In the genomic region with DNA sequence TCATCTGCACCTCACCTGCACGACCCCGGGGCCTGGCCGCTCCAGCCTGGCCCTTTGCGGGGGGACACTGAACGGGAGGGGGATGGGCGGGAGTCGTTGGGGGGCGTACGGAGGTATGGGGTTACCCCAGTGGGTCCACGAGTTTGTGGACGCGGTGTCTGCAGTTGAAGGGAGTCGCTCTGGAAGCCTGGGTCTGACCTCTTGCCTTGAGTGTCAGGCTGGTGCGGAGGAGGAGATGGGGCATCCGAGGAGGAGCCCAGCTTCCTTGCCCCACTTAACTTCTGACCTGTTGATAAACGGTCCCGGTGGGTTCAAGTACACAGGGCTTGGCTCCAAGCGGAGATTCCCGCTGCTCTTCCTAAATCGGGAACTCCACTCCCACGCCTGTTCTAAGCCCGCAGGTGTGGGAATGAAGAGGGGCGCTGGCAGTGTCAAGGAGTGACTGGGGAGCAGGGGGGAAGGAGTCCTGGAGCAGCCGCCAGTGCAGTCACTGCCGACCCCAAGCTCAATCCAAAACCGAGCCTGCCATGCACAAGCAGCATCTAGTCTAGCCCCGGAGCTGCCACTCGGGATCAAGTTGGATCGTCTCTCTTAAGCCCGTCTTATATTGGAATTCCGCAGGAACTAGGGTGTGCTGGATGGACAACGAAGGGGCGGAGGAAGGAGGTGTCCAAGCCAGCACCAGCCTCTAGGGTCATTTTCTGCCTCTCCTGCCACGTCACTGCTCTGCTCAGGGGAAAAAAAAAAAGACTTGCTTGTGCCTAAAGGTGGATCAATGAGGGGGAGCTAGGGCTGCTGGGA, we compare ENCODE assay signal across 8 mouse cellular contexts. TPM values are rescaled to one million over a fixed set of nuclear protein-coding genes. Genes with fewer than 3 reads are reported as not detected.
A peak's percentile ranks its signal among the peaks of the same experiment; 100 is the strongest.
DNase-seq lines count a peak whose midpoint lies in the region; ATAC-seq and TF ChIP-seq lines count a peak whose summit lies in the region.

No protein-coding gene starts in this region.

- peaks cover 21% of the 10 kb centered on the region for H3K79me2 ChIP-seq in MEL (ENCODE audit: control insufficient read depth, insufficient read depth, low read length, poor library complexity)

- no peaks in the 10 kb centered on the region for H3K27me3 ChIP-seq in MEL (ENCODE audit: control insufficient read depth in 1 of 2, insufficient read depth in 2 of 2, low read length in 2 of 2)
- H3K27me3 ChIP-seq in erythroblast, embryonic 14.5 days (ENCODE audit: control insufficient read depth) = no peaks in the 10 kb centered on the region
- no peaks in the 10 kb centered on the region for H3K27me3 ChIP-seq in heart, postnatal 0 days (ENCODE audit: control insufficient read depth, insufficient read depth, low read length)

- peak; percentile 53 for DNase-seq in MEL (ENCODE audit: low read depth, low spot score)
- DNase-seq in brain, embryonic 14.5 days (ENCODE audit: low read depth) = peak; percentile 34
- DNase-seq in heart, postnatal 0 days (ENCODE audit: low spot score) = peak; percentile 49
- peak; percentile 33 to 38 for DNase-seq in kidney, postnatal 36 days
- peak; percentile 25 for DNase-seq in lung, postnatal 36 days
- peak; percentile 61 for DNase-seq in retina, postnatal 1 day
- peak; percentile 80 for DNase-seq in yolk sac, embryonic 10.5 days (ENCODE audit: low spot score)

- H3K4me2 ChIP-seq in heart, postnatal 0 days (ENCODE audit: low read depth, low read length) = peak overlapping the region; percentile 93

- TF ChIP-seq CTCF in MEL (IDR thresholded peaks at IDR 0.05 in 2 of 3, conservative IDR thresholded peaks at IDR 0.05 in 1 of 3; ENCODE audit: control insufficient read depth in 1 of 3, insufficient read depth in 1 of 3, low read depth in 2 of 3, low read length in 3 of 3, poor library complexity in 1 of 3, severe bottlenecking in 1 of 3) = no peak
- TF ChIP-seq CTCF in brain, embryonic 14.5 days (IDR thresholded peaks at IDR 0.05; ENCODE audit: borderline replicate concordance, extremely low read depth, insufficient read depth, insufficient read length) = no peak
- no peak for TF ChIP-seq CTCF in heart, postnatal 0 days (IDR thresholded peaks at IDR 0.05; ENCODE audit: low read depth)

- ATAC-seq in heart, postnatal 0 days (ENCODE audit: insufficient read depth, low read depth) = peak; percentile 4; the same call in 1 of the 2 replicates

- no peaks in the 10 kb centered on the region for H3K9me3 ChIP-seq in MEL (replicated peaks; ENCODE audit: insufficient read depth, low read length)
- no peaks in the 10 kb centered on the region for H3K9me3 ChIP-seq in erythroblast, embryonic 14.5 days (ENCODE audit: control insufficient read depth, low read length)
- no peaks in the 10 kb centered on the region for H3K9me3 ChIP-seq in heart, postnatal 0 days (replicated peaks; ENCODE audit: control insufficient read depth, low read length)

- peaks cover 4 to 6% of the 10 kb centered on the region in 2 experiments; a peak in 2 of 4 replicates for H3K4me1 ChIP-seq in MEL (ENCODE audit: control insufficient read depth in 1 of 2, insufficient read depth in 2 of 2, low read length in 2 of 2)
- H3K4me1 ChIP-seq in erythroblast, embryonic 14.5 days (ENCODE audit: control insufficient read depth) = peaks cover 26% of the 10 kb centered on the region
- H3K4me1 ChIP-seq in heart, postnatal 0 days (ENCODE audit: control insufficient read depth, insufficient read depth) = peaks cover 9% of the 10 kb centered on the region

- H3K9ac ChIP-seq in MEL (ENCODE audit: control insufficient read depth, low read depth, low read length, poor library complexity, severe bottlenecking) = peak overlapping the region; percentile 84
- peak overlapping the region; percentile 80 for H3K9ac ChIP-seq in heart, postnatal 0 days (replicated peaks; ENCODE audit: low read depth, low read length)

- TF ChIP-seq EP300 in MEL (IDR thresholded peaks at IDR 0.05; ENCODE audit: low read depth in 1 of 2, low read length in 2 of 2) = no peak
- no peak for TF ChIP-seq EP300 in heart, postnatal 0 days (IDR thresholded peaks at IDR 0.05; ENCODE audit: low read depth)

- TF ChIP-seq POLR2A in MEL (IDR thresholded peaks at IDR 0.05; ENCODE audit: control insufficient read depth in 1 of 2, insufficient read depth in 1 of 2, low read depth in 1 of 2, low read length in 2 of 2, poor library complexity in 1 of 2) = no peak
- no peak for TF ChIP-seq POLR2A in brain, embryonic 14.5 days (IDR thresholded peaks at IDR 0.05; ENCODE audit: borderline replicate concordance, extremely low read depth, insufficient read depth, insufficient read length, poor library complexity, severe bottlenecking)

- H3K36me3 ChIP-seq in MEL (ENCODE audit: control insufficient read depth in 1 of 2, insufficient read depth in 2 of 2, low read length in 2 of 2) = peaks cover 0 to 16% of the 10 kb centered on the region in 2 experiments; a peak in 2 of 4 replicates
- H3K36me3 ChIP-seq in erythroblast, embryonic 14.5 days (ENCODE audit: control insufficient read depth) = no peaks in the 10 kb centered on the region
- no peaks in the 10 kb centered on the region for H3K36me3 ChIP-seq in heart, postnatal 0 days (replicated peaks; ENCODE audit: control insufficient read depth, insufficient read depth, low read length)

- no peak overlapping the region for H3K27ac ChIP-seq in MEL (ENCODE audit: control insufficient read depth, low read depth, low read length)
- H3K27ac ChIP-seq in heart, postnatal 0 days (ENCODE audit: low read depth) = peak overlapping the region; percentile 92

- TF ChIP-seq RAD21 in MEL (IDR thresholded peaks at IDR 0.05; ENCODE audit: low read depth, low read length) = no peak

- peak overlapping the region; percentile 79 to 97 for H3K4me3 ChIP-seq in MEL (ENCODE audit: control insufficient read depth in 1 of 2, insufficient read depth in 1 of 2, low read depth in 2 of 2, low read length in 2 of 2)
- peak overlapping the region; percentile 88 for H3K4me3 ChIP-seq in erythroblast, embryonic 14.5 days (replicated peaks)
- H3K4me3 ChIP-seq in heart, postnatal 0 days (ENCODE audit: low read depth, low read length) = peak overlapping the region; percentile 98

- WGBS in heart, postnatal 0 days = under 1% methylated on average over 34 of the region's 34 CpGs

TF ChIP-seq in MEL, 35 proteins besides CTCF, POLR2A, EP300 and RAD21:
- 0 out of 2 replicates have a peak, but pooled peaks have one; percentile 10 for TF ChIP-seq MXI1 (IDR thresholded peaks at IDR 0.05; ENCODE audit: low read depth, low read length)
- TF ChIP-seq ZNF384 (IDR thresholded peaks at IDR 0.05; ENCODE audit: low read depth, low read length) = peak; percentile 64
- TF ChIP-seq SIN3A (IDR thresholded peaks at IDR 0.05; ENCODE audit: low read length) = peak; percentile 22; the same call in 1 of the 2 replicates
- no peak for TF ChIP-seq KAT2A (conservative IDR thresholded peaks at IDR 0.05; ENCODE audit: low read depth, low read length)

RNA-seq across cellular contexts. Expression of gene Tmem263, which starts 0.9 kb away (rescaled TPM):
- total RNA-seq in MEL (2012; rRNA removed) = 15.7 and 16.0 TPM in 2 replicates
- polyA plus RNA-seq in MEL (2012; ENCODE audit: insufficient read depth in 1 of 2, insufficient read length in 2 of 2, low read depth in 1 of 2, low replicate concordance in 2 of 2, missing spikeins in 1 of 2) = 10 to 100 TPM in 1 of 2 experiments, not detected in 1; 11.8 TPM
- 12.5 and 18.9 TPM in 2 replicates for polyA plus RNA-seq in brain, embryonic 14.5 days (2012; rRNA removed)
- 0.50 and 0.81 TPM in 2 replicates for polyA plus RNA-seq in erythroblast, embryonic 14.5 days (2012)
- total RNA-seq in heart, postnatal 0 days (2014; rRNA removed; ENCODE audit: low replicate concordance) = 15.2 and 21.6 TPM in 2 replicates
- polyA plus RNA-seq in heart, postnatal 0 days (2015; fragmentation: Nextera tagmentation; extraction: Ambion mirVana) = 32.9 and 34.2 TPM in 2 replicates

RNA-seq across cellular contexts. Expression of gene Fhl4, which starts 1.0 kb away (rescaled TPM):
- total RNA-seq in MEL (2012; rRNA removed) = 0.69 TPM in 2 replicates
- under 1 TPM in 1 of 2 experiments, not detected in 1; 0.63 TPM for polyA plus RNA-seq in MEL (2012; ENCODE audit: insufficient read depth in 1 of 2, insufficient read length in 2 of 2, low read depth in 1 of 2, low replicate concordance in 2 of 2, missing spikeins in 1 of 2)
- 1.4 and 1.7 TPM in 2 replicates for polyA plus RNA-seq in brain, embryonic 14.5 days (2012; rRNA removed)
- polyA plus RNA-seq in erythroblast, embryonic 14.5 days (2012) = not detected in 2 replicates
- total RNA-seq in heart, postnatal 0 days (2014; rRNA removed; ENCODE audit: low replicate concordance) = 0.15 and 0.70 TPM in 2 replicates
- polyA plus RNA-seq in heart, postnatal 0 days (2015; fragmentation: Nextera tagmentation; extraction: Ambion mirVana) = 1.6 TPM in 2 replicates

RNA-seq across cellular contexts. Expression of gene Mterf2, which starts 24.5 kb away (rescaled TPM):
- 2.4 and 3.5 TPM in 2 replicates for total RNA-seq in MEL (2012; rRNA removed)
- polyA plus RNA-seq in MEL (2012; ENCODE audit: insufficient read depth in 1 of 2, insufficient read length in 2 of 2, low read depth in 1 of 2, low replicate concordance in 2 of 2, missing spikeins in 1 of 2) = 1 to 10 TPM in 1 of 2 experiments, not detected in 1; 9.6 TPM
- 20.5 and 21.5 TPM in 2 replicates for polyA plus RNA-seq in brain, embryonic 14.5 days (2012; rRNA removed)
- 0.02 TPM in 1 of 2 replicates, not detected in the other for polyA plus RNA-seq in erythroblast, embryonic 14.5 days (2012)
- 11.1 and 11.5 TPM in 2 replicates for total RNA-seq in heart, postnatal 0 days (2014; rRNA removed; ENCODE audit: low replicate concordance)
- 15.1 and 21.2 TPM in 2 replicates for polyA plus RNA-seq in heart, postnatal 0 days (2015; fragmentation: Nextera tagmentation; extraction: Ambion mirVana)

Comparison
In these comparisons a context has a peak if more than half of its experiments do, and no peak if none do; other contexts are left out.
1. DNase-seq: peak in every context shown above with its lines; median percentile 80 in yolk sac, embryonic 10.5 days; 61 in retina, postnatal 1 day; 53 in MEL; 49 in heart, postnatal 0 days; 36 in kidney, postnatal 36 days; 34 in brain, embryonic 14.5 days; 25 in lung, postnatal 36 days.